Mouse (Mus musculus) hindbrain, embryonic 16.5 days (tissue): ENCODE results near the gene Vps39. TPM values are rescaled to one million over a fixed set of nuclear protein-coding genes. Genes with fewer than 3 reads are reported as not detected.

Experiments used
- ATAC-seq: fragments of 200-750 bp; cut with Nextera tagmentation; 2 replicates; pipeline ENCODE4 v1.8.0; 2017; ENCODE audit warnings: moderate TSS enrichment, moderate library complexity
- H3K27ac ChIP-seq: fragments of 300-500 bp; sonication (generic); 2 replicates; pipeline ENCODE4 v1.5.1; 2014; ENCODE audit warnings: low read depth, mild to moderate bottlenecking, control low read depth, low read length, moderate library complexity
- H3K27me3 ChIP-seq: fragments of 300-500 bp; sonication (generic); replicated peaks from 2 replicates; pipeline ENCODE4 v1.6.1; 2014; ENCODE audit warnings: low read length; ENCODE audit not compliant: control insufficient read depth, insufficient read depth
- H3K36me3 ChIP-seq: fragments of 300-500 bp; sonication (generic); 2 replicates; pipeline ENCODE4 v1.6.1; 2014; ENCODE audit warnings: mild to moderate bottlenecking, low read length, moderate library complexity, mixed read lengths; ENCODE audit not compliant: control insufficient read depth, insufficient read depth
- H3K4me1 ChIP-seq: fragments of 300-500 bp; sonication (generic); 2 replicates; pipeline ENCODE4 v1.6.1; 2014; ENCODE audit warnings: low read depth, low read length; ENCODE audit not compliant: control insufficient read depth, insufficient read depth
- H3K4me2 ChIP-seq: fragments of 300-500 bp; sonication (generic); 2 replicates; pipeline ENCODE4 v1.6.1; 2014; ENCODE audit warnings: mild to moderate bottlenecking, low read length, control low read depth, moderate library complexity
- H3K4me3 ChIP-seq: fragments of 300-500 bp; sonication (generic); 2 replicates; pipeline ENCODE4 v1.5.1; 2014; ENCODE audit warnings: mild to moderate bottlenecking, low read length, control low read depth, moderate library complexity
- H3K9ac ChIP-seq: fragments of 300-500 bp; sonication (generic); 2 replicates; pipeline ENCODE4 v1.6.1; 2014; ENCODE audit warnings: low read depth, mild to moderate bottlenecking, control low read depth, low read length, moderate library complexity
- H3K9me3 ChIP-seq: fragments of 300-500 bp; sonication (generic); 2 replicates; pipeline ENCODE4 v1.6.1; 2014; ENCODE audit warnings: mild to moderate bottlenecking, low read length, moderate library complexity; ENCODE audit not compliant: control insufficient read depth
- WGBS: fragments of 180-500 bp; shearing (Covaris S2); extraction: QIAGEN DNeasy Blood & Tissue Kit; methylation state at CpG from one replicate; pipeline ENCODE4 v1.1.7; 2014; 5-methylcytosine and 5-hydroxymethylcytosine counted together
- polyA plus RNA-seq: library from polyadenylated mRNA; unstranded; fragments of >200 nt; fragmentation: Nextera tagmentation; extraction: Ambion mirVana; gene quantifications from 2 replicates; pipeline ENCODE4 v1.2.1, GENCODE M21; 2015

Vps39 gene
- polyA plus RNA-seq, 1 experiment from 2014 or later, result 43.0 TPM

- no peak overlapping the region for H3K9ac ChIP-seq
- no peaks in the 10 kb centered on the region for H3K4me1 ChIP-seq
- no peak for ATAC-seq
- H3K9me3 ChIP-seq, result no peaks in the 10 kb centered on the region
- WGBS, result 88% methylated on average over 7 of the region's 7 CpGs
- no peak overlapping the region for H3K4me2 ChIP-seq
- peaks cover 8% of the 10 kb centered on the region for H3K36me3 ChIP-seq
- no peaks in the 10 kb centered on the region for H3K27me3 ChIP-seq
- no peak overlapping the region for H3K27ac ChIP-seq
- no peak overlapping the region for H3K4me3 ChIP-seq
These were observed 40.6 kb downstream of the Vps39 start for GRCm38 (mm10) chr2:120312276-120312825.

- H3K9me3 ChIP-seq, result no peaks in the 10 kb centered on the region
- no peak overlapping the region for H3K4me2 ChIP-seq
- H3K27ac ChIP-seq, result no peak overlapping the region
- no peak overlapping the region for H3K4me3 ChIP-seq
- H3K36me3 ChIP-seq, result no peaks in the 10 kb centered on the region
- ATAC-seq, result no peak
- 33% methylated on average over 3 of the region's 3 CpGs for WGBS
- no peaks in the 10 kb centered on the region for H3K4me1 ChIP-seq
- H3K27me3 ChIP-seq, result no peaks in the 10 kb centered on the region
- H3K9ac ChIP-seq, result no peak overlapping the region
These were observed 48.8 kb downstream of the Vps39 start for GRCm38 (mm10) chr2:120304113-120304512.

- Histone ChIP-seq H3K9me3 (no peaks in the 10 kb centered on the region), H3K4me1 (no peaks in the 10 kb centered on the region), H3K4me2 (no peak overlapping the region), H3K9ac (no peak overlapping the region), H3K4me3 (no peak overlapping the region), H3K27ac (no peak overlapping the region), H3K36me3 (no peaks in the 10 kb centered on the region), H3K27me3 (no peaks in the 10 kb centered on the region)
- WGBS, result 92% methylated on average over 6 of the region's 6 CpGs
- ATAC-seq, result no peak
These were observed 51.9 kb downstream of the Vps39 start for GRCm38 (mm10) chr2:120301076-120301475.

GRCm38 (mm10) chr2:120299866-120300265 lies 53.1 kb downstream of the Vps39 start:
- 83% methylated on average over 4 of the region's 4 CpGs for WGBS
- Histone ChIP-seq H3K9me3 (no peaks in the 10 kb centered on the region), H3K4me3 (no peak overlapping the region), H3K36me3 (no peaks in the 10 kb centered on the region), H3K27me3 (no peaks in the 10 kb centered on the region), H3K9ac (no peak overlapping the region), H3K27ac (no peak overlapping the region), H3K4me1 (no peaks in the 10 kb centered on the region), H3K4me2 (no peak overlapping the region)
- no peak for ATAC-seq

GRCm38 (mm10) chr2:120296160-120296559 lies 56.8 kb downstream of the Vps39 start:
- no peaks in the 10 kb centered on the region for H3K36me3 ChIP-seq
- ATAC-seq, result no peak
- WGBS, result 7% methylated on average over 2 of the region's 2 CpGs
- H3K4me3 ChIP-seq, result no peak overlapping the region
- H3K9ac ChIP-seq, result no peak overlapping the region
- H3K27me3 ChIP-seq, result no peaks in the 10 kb centered on the region
- H3K4me1 ChIP-seq, result no peaks in the 10 kb centered on the region
- no peak overlapping the region for H3K27ac ChIP-seq
- no peak overlapping the region for H3K4me2 ChIP-seq
- H3K9me3 ChIP-seq, result no peaks in the 10 kb centered on the region

GRCm38 (mm10) chr2:120291471-120292078 lies 61.4 kb downstream of the Vps39 start:
- H3K4me1 ChIP-seq, result no peaks in the 10 kb centered on the region
- H3K27ac ChIP-seq, result no peak overlapping the region
- no peak for ATAC-seq
- no peaks in the 10 kb centered on the region for H3K36me3 ChIP-seq
- H3K27me3 ChIP-seq, result no peaks in the 10 kb centered on the region
- H3K9ac ChIP-seq, result no peak overlapping the region
- no peak overlapping the region for H3K4me2 ChIP-seq
- no peaks in the 10 kb centered on the region for H3K9me3 ChIP-seq
- no peak overlapping the region for H3K4me3 ChIP-seq
- WGBS, result 90% methylated on average over 8 of the region's 9 CpGs

GRCm38 (mm10) chr2:120288995-120289394 lies 63.9 kb downstream of the Vps39 start, which contains the start of gene Pla2g4d:
Gene Pla2g4d, minus strand, starts transcription at chr2:120289197.
- Histone ChIP-seq H3K27me3 (no peaks in the 10 kb centered on the region), H3K9me3 (no peaks in the 10 kb centered on the region), H3K27ac (no peak within 1 kb of the TSS), H3K4me1 (no peaks in the 10 kb centered on the region), H3K9ac (no peak within 1 kb of the TSS), H3K4me3 (no peak within 1 kb of the TSS), H3K36me3 (no peaks in the 10 kb centered on the region), H3K4me2 (no peak within 1 kb of the TSS)
- no peak for ATAC-seq
- WGBS, result 78% methylated on average over 5 of the region's 5 CpGs

GRCm38 (mm10) chr2:120288401-120288800 lies 64.5 kb downstream of the Vps39 start:
- Histone ChIP-seq H3K27me3 (no peaks in the 10 kb centered on the region), H3K9ac (no peak overlapping the region), H3K4me2 (no peak overlapping the region), H3K36me3 (no peaks in the 10 kb centered on the region), H3K4me1 (no peaks in the 10 kb centered on the region), H3K4me3 (no peak overlapping the region), H3K9me3 (no peaks in the 10 kb centered on the region), H3K27ac (no peak overlapping the region)
- no peak for ATAC-seq
- WGBS, result 91% methylated on average over 3 of the region's 3 CpGs

GRCm38 (mm10) chr2:120285639-120286038 lies 67.3 kb downstream of the Vps39 start:
- Histone ChIP-seq H3K4me3 (no peak overlapping the region), H3K9ac (no peak overlapping the region), H3K27ac (no peak overlapping the region), H3K36me3 (no peaks in the 10 kb centered on the region), H3K4me2 (no peak overlapping the region), H3K27me3 (no peaks in the 10 kb centered on the region), H3K4me1 (no peaks in the 10 kb centered on the region), H3K9me3 (no peaks in the 10 kb centered on the region)
- WGBS, result 77% methylated on average over 4 of the region's 4 CpGs
- ATAC-seq, result no peak
